ENCODE assay signal across 32 mouse cellular contexts in genomic region chr8:99544102-99544501, GRCm38 (mm10).
"Had no signal": no experiment of that assay in that cellular context is flagged by ENCODE, and none has a peak within 500 bp of the region (broad histone marks: within the 10 kb centered on the region; RNA-seq: fewer than 3 reads in every experiment).

No protein-coding gene starts in this region.

- H3K4me3 ChIP-seq: limb, embryonic 10.5 days; limb, embryonic 12.5 days; limb, embryonic 13.5 days; limb, embryonic 15.5 days; liver, embryonic 12.5 days; liver, embryonic 13.5 days; liver, embryonic 15.5 days; lung, embryonic 15.5 days; megakaryocyte, embryonic 14.5 days; midbrain, embryonic 10.5 days; midbrain, embryonic 12.5 days; midbrain, embryonic 13.5 days; midbrain, embryonic 15.5 days; myocyte; neural tube, embryonic 12.5 days had no signal

- H3K9me3 ChIP-seq: limb, embryonic 10.5 days; limb, embryonic 12.5 days; limb, embryonic 13.5 days; limb, embryonic 15.5 days; liver, embryonic 12.5 days; liver, embryonic 13.5 days; liver, embryonic 15.5 days; lung, embryonic 15.5 days; megakaryocyte, embryonic 14.5 days; midbrain, embryonic 10.5 days; midbrain, embryonic 12.5 days; midbrain, embryonic 13.5 days; midbrain, embryonic 15.5 days; neural tube, embryonic 12.5 days had no signal

- H3K36me3 ChIP-seq: limb, embryonic 10.5 days; limb, embryonic 12.5 days; limb, embryonic 13.5 days; limb, embryonic 15.5 days; liver, embryonic 12.5 days; liver, embryonic 13.5 days; liver, embryonic 15.5 days; lung, embryonic 15.5 days; midbrain, embryonic 10.5 days; midbrain, embryonic 12.5 days; midbrain, embryonic 13.5 days; midbrain, embryonic 15.5 days; neural tube, embryonic 12.5 days had no signal

- H3K4me1 ChIP-seq: limb, embryonic 10.5 days; limb, embryonic 12.5 days; limb, embryonic 13.5 days; limb, embryonic 15.5 days; liver, embryonic 12.5 days; liver, embryonic 13.5 days; liver, embryonic 15.5 days; lung, embryonic 15.5 days; megakaryocyte, embryonic 14.5 days; midbrain, embryonic 10.5 days; midbrain, embryonic 12.5 days; midbrain, embryonic 13.5 days; midbrain, embryonic 15.5 days; neural tube, embryonic 12.5 days had no signal

- DNase-seq: left cerebral cortex, postnatal 4 days; liver; liver, embryonic 13.5 days; liver, postnatal 0 days; lung, adult 18-20 months; lung, adult 2 months; lung, embryonic 14.5 days; lung, postnatal 10 days; lung, postnatal 14 days; lung, postnatal 36 days; lung, postnatal 4 days; midbrain, embryonic 14.5 days had no signal

- ATAC-seq: liver, embryonic 12.5 days; liver, postnatal 0 days; lung, postnatal 0 days; midbrain, embryonic 13.5 days; midbrain, embryonic 15.5 days; midbrain, embryonic 16.5 days had no signal

- H3K27me3 ChIP-seq: limb, embryonic 12.5 days; limb, embryonic 13.5 days; limb, embryonic 15.5 days; liver, embryonic 12.5 days; liver, embryonic 13.5 days; liver, embryonic 15.5 days; lung, embryonic 15.5 days; megakaryocyte, embryonic 14.5 days; midbrain, embryonic 12.5 days; midbrain, embryonic 13.5 days; midbrain, embryonic 15.5 days; neural tube, embryonic 12.5 days had no signal

- H3K27ac ChIP-seq: limb, embryonic 10.5 days; limb, embryonic 12.5 days; limb, embryonic 13.5 days; limb, embryonic 15.5 days; liver, embryonic 12.5 days; liver, embryonic 13.5 days; liver, embryonic 14.5 days; liver, embryonic 15.5 days; lung, embryonic 15.5 days; macrophage; midbrain, embryonic 10.5 days; midbrain, embryonic 12.5 days; midbrain, embryonic 13.5 days; midbrain, embryonic 15.5 days; neural tube, embryonic 12.5 days had no signal

- H3K4me2 ChIP-seq: limb, embryonic 12.5 days; limb, embryonic 13.5 days; limb, embryonic 15.5 days; liver, embryonic 11.5 days; liver, embryonic 12.5 days; liver, embryonic 13.5 days; liver, embryonic 15.5 days; lung, embryonic 14.5 days; lung, embryonic 15.5 days; midbrain, embryonic 11.5 days; midbrain, embryonic 12.5 days; midbrain, embryonic 13.5 days; midbrain, embryonic 15.5 days; neural tube, embryonic 12.5 days had no signal

- H3K9ac ChIP-seq: limb, embryonic 12.5 days; limb, embryonic 13.5 days; limb, embryonic 15.5 days; liver, embryonic 12.5 days; liver, embryonic 13.5 days; liver, embryonic 14.5 days; liver, embryonic 15.5 days; liver, postnatal 0 days; lung, embryonic 14.5 days; lung, embryonic 15.5 days; midbrain, embryonic 12.5 days; midbrain, embryonic 13.5 days; midbrain, embryonic 15.5 days; neural tube, embryonic 12.5 days had no signal
